Mouse (Mus musculus): ENCODE results near the gene Ogt. TPM values are rescaled to one million over a fixed set of nuclear protein-coding genes. Genes with fewer than 3 reads are reported as not detected.

Ogt gene
- 158 and 173 TPM in 2 replicates for polyA plus RNA-seq (2016; fragmentation: Nextera tagmentation; extraction: Ambion mirVana)

DNA sequence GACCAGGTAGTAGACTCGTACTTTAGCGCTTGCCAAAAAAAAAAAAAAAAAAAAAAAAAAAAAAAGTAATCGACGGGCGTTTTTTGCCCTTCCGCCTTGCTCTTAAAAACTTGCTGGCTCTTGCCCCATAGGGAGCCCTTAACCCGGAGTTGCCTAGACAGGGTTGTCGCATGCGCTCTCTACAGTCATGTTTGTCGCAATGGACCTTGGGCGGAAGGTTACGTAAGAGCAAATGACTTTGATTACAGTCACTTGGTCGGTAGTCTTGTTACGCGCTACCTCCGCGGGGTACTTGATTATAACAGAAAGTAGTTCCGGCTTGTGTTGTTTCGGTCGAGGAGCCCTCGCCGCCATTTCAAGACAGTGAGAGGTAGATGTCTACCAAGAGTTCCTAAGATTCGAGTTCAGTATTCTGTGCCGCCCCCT is at the start of gene Ogt:
Gene Ogt, plus strand, starts transcription at position 320 of the 426 bp plus-strand sequence.
- Histone ChIP-seq H3K36me3 (peaks cover 6% of the 10 kb centered on the region; the same call in 1 of the 2 replicates), H3K27ac (peak within 1 kb of the TSS; percentile 89), H3K9ac (replicated peaks) (peak within 1 kb of the TSS; percentile 82), H3K9me3 (no peaks in the 10 kb centered on the region), H3K27me3 (peaks cover 40% of the 10 kb centered on the region), H3K4me1 (replicated peaks) (0 out of 2 replicates have a peak, but pooled peaks cover 5% of the 10 kb centered on the region), H3K4me2 (peak within 1 kb of the TSS; percentile 63), H3K4me3 (replicated peaks) (peak within 1 kb of the TSS; percentile 64)
- ATAC-seq (ENCODE audit: insufficient number of reproducible peaks, insufficient read depth, low FRiP score, low TSS enrichment, low read depth): peak; percentile 90
- 10% methylated on average over 24 of the region's 24 CpGs for WGBS

DNA sequence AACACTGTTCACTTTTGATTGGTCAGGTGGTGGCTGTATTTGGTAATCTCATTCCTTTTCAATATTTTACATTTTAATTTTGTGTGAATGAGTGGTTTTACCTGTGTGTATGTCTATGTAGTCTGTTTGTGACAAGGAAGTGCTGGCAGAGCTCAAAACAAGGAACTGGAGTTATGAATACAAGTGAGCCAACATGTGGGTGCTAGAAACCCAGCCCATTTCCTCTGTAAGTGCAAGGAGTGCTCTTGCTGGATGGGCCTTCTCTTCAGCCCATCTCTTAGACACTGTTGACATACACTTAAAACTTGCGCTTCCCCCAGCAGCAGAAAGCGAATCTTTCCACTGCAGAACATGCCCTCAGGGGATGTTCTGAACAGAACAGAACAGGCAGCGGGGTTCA is 23.7 kb upstream of the Ogt start:
- Histone ChIP-seq H3K4me3 (replicated peaks) (no peak overlapping the region), H3K27ac (no peak overlapping the region), H3K4me2 (no peak overlapping the region), H3K9ac (replicated peaks) (no peak overlapping the region), H3K9me3 (no peaks in the 10 kb centered on the region), H3K36me3 (no peaks in the 10 kb centered on the region), H3K4me1 (replicated peaks) (no peaks in the 10 kb centered on the region), H3K27me3 (no peaks in the 10 kb centered on the region)
- WGBS: 80% methylated on average over 3 of the region's 3 CpGs
- ATAC-seq (ENCODE audit: insufficient number of reproducible peaks, insufficient read depth, low FRiP score, low TSS enrichment, low read depth): no peak

DNA sequence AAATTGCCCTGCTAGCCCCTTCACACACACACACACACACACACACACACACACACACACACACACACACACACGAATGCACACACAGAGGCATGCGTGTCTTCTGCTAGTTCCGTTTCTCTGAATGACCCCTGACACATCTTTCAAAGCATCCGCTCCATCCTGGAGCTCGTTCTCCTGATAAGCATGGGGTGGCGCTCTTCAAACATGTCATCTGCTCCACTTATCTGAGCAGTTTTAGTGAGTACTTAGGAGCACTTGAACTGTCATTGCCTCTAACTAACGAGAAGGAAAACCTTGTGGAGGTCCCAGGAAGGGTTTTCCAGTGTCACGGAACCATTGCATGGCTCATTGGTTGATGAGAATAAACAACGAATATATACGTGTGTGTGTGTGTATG is 22.0 kb upstream of the Ogt start:
- WGBS: 71% methylated on average over 10 of the region's 10 CpGs
- H3K36me3 ChIP-seq: no peaks in the 10 kb centered on the region
- 0 out of 2 replicates have a peak, but pooled peaks cover 4% of the 10 kb centered on the region for H3K27me3 ChIP-seq
- no peaks in the 10 kb centered on the region for H3K4me1 ChIP-seq (replicated peaks)
- H3K4me2 ChIP-seq: no peak overlapping the region
- no peak for ATAC-seq (ENCODE audit: insufficient number of reproducible peaks, insufficient read depth, low FRiP score, low TSS enrichment, low read depth)
- H3K9me3 ChIP-seq: no peaks in the 10 kb centered on the region
- H3K27ac ChIP-seq: no peak overlapping the region
- H3K9ac ChIP-seq (replicated peaks): no peak overlapping the region
- H3K4me3 ChIP-seq (replicated peaks): no peak overlapping the region

GRCm38 (mm10) chrX:101620317-101620716 is 19.5 kb upstream of the Ogt start:
- no peak overlapping the region for H3K4me2 ChIP-seq
- no peaks in the 10 kb centered on the region for H3K4me1 ChIP-seq (replicated peaks)
- H3K9me3 ChIP-seq: no peaks in the 10 kb centered on the region
- no peak for ATAC-seq (ENCODE audit: insufficient number of reproducible peaks, insufficient read depth, low FRiP score, low TSS enrichment, low read depth)
- H3K9ac ChIP-seq (replicated peaks): no peak overlapping the region
- H3K27ac ChIP-seq: no peak overlapping the region
- 51% methylated on average over 6 of the region's 6 CpGs for WGBS
- 0 out of 2 replicates have a peak, but pooled peaks cover 6% of the 10 kb centered on the region for H3K27me3 ChIP-seq
- H3K36me3 ChIP-seq: no peaks in the 10 kb centered on the region
- no peak overlapping the region for H3K4me3 ChIP-seq (replicated peaks)

DNA sequence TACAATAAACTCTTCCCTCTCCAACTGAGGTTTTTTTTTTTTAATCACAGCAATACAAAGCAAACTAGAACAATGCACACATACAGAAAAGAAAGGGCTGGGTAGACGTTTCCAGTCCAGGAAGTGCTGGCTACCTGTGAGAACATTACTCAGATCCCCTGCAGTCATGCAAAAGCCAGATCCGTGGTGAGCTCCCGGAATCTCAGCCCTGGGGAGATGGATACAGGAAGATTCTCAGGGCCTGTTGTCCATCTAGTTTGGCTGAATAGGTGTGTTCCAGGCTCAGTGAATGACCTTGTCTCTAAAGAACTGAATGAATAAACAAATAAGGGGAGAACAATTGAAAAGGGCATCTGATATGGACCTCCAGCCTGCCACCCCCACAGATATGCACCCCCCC is 17.3 kb upstream of the Ogt start:
- H3K4me1 ChIP-seq (replicated peaks): no peaks in the 10 kb centered on the region
- H3K9ac ChIP-seq (replicated peaks): no peak overlapping the region
- no peak overlapping the region for H3K4me2 ChIP-seq
- WGBS: 67% methylated on average over 3 of the region's 3 CpGs
- no peaks in the 10 kb centered on the region for H3K9me3 ChIP-seq
- ATAC-seq (ENCODE audit: insufficient number of reproducible peaks, insufficient read depth, low FRiP score, low TSS enrichment, low read depth): no peak
- H3K27ac ChIP-seq: no peak overlapping the region
- H3K4me3 ChIP-seq (replicated peaks): no peak overlapping the region
- H3K36me3 ChIP-seq: no peaks in the 10 kb centered on the region
- H3K27me3 ChIP-seq: 0 out of 2 replicates have a peak, but pooled peaks cover 6% of the 10 kb centered on the region

GRCm38 (mm10) chrX:101636821-101637525 is 2.9 kb upstream of the Ogt start:
- H3K4me1 ChIP-seq (replicated peaks): no peaks in the 10 kb centered on the region
- no peak overlapping the region for H3K27ac ChIP-seq
- H3K4me3 ChIP-seq (replicated peaks): no peak overlapping the region
- no peak overlapping the region for H3K9ac ChIP-seq (replicated peaks)
- no peaks in the 10 kb centered on the region for H3K9me3 ChIP-seq
- H3K4me2 ChIP-seq: no peak overlapping the region
- peaks cover 44% of the 10 kb centered on the region for H3K27me3 ChIP-seq
- H3K36me3 ChIP-seq: no peaks in the 10 kb centered on the region
- no peak for ATAC-seq (ENCODE audit: insufficient number of reproducible peaks, insufficient read depth, low FRiP score, low TSS enrichment, low read depth)
- 34% methylated on average over 9 of the region's 9 CpGs for WGBS

DNA sequence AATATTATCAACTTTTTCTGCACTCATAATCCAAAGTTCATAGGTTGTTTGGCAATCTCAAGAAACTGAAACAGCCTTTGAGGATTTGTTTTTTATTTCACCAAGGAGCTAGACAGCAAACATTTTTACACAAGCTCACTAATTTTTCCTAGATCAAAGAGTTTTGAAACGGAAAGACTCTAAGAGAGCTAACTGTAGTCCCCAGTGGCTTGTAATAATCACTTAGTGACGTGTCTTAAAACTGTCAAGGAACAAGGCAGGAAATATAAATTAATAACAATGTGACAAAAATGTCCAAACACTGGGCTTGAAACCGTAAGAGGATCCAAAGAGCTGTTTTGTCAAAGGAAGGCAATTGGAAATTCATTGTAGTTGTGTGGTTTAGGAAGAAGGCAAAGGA is 1.0 kb upstream of the Ogt start:
- Histone ChIP-seq H3K4me2 (peak overlapping the region; percentile 45), H3K27me3 (peaks cover 40% of the 10 kb centered on the region), H3K9me3 (no peaks in the 10 kb centered on the region), H3K36me3 (peaks cover 2% of the 10 kb centered on the region; the same call in 1 of the 2 replicates), H3K4me1 (replicated peaks) (0 out of 2 replicates have a peak, but pooled peaks cover 5% of the 10 kb centered on the region), H3K4me3 (replicated peaks) (peak overlapping the region; percentile 64), H3K9ac (replicated peaks) (no peak overlapping the region), H3K27ac (peak overlapping the region; percentile 23; the same call in 1 of the 2 replicates)
- 20% methylated on average over 3 of the region's 3 CpGs for WGBS
- ATAC-seq (ENCODE audit: insufficient number of reproducible peaks, insufficient read depth, low FRiP score, low TSS enrichment, low read depth): no peak

- peaks cover 40% of the 10 kb centered on the region for H3K27me3 ChIP-seq
- WGBS: 10% methylated on average over 13 of the region's 13 CpGs
- H3K36me3 ChIP-seq: peaks cover 6% of the 10 kb centered on the region; the same call in 1 of the 2 replicates
- H3K9me3 ChIP-seq: no peaks in the 10 kb centered on the region
- no peak for ATAC-seq (ENCODE audit: insufficient number of reproducible peaks, insufficient read depth, low FRiP score, low TSS enrichment, low read depth)
- peak overlapping the region; percentile 64 for H3K4me3 ChIP-seq (replicated peaks)
- peak overlapping the region; percentile 23; the same call in 1 of the 2 replicates for H3K27ac ChIP-seq
- peak overlapping the region; percentile 31; the same call in 1 of the 2 replicates for H3K9ac ChIP-seq (replicated peaks)
- H3K4me1 ChIP-seq (replicated peaks): 0 out of 2 replicates have a peak, but pooled peaks cover 5% of the 10 kb centered on the region
- peak overlapping the region; percentile 45 for H3K4me2 ChIP-seq
Measured at GRCm38 (mm10) chrX:101639306-101639705, 554 bp upstream of the Ogt start.

GRCm38 (mm10) chrX:101640194-101641160 is 617 bp downstream of the Ogt start:
- peak; percentile 52; the same call in 1 of the 2 replicates for ATAC-seq (ENCODE audit: insufficient number of reproducible peaks, insufficient read depth, low FRiP score, low TSS enrichment, low read depth)

GRCm38 (mm10) chrX:101641161-101641530 is 1.3 kb downstream of the Ogt start:
- Histone ChIP-seq H3K9ac (replicated peaks) (peak overlapping the region; percentile 82), H3K4me1 (replicated peaks) (0 out of 2 replicates have a peak, but pooled peaks cover 5% of the 10 kb centered on the region), H3K27me3 (peaks cover 40% of the 10 kb centered on the region), H3K27ac (peak overlapping the region; percentile 89), H3K9me3 (no peaks in the 10 kb centered on the region), H3K4me2 (peak overlapping the region; percentile 63), H3K4me3 (replicated peaks) (peak overlapping the region; percentile 64), H3K36me3 (peaks cover 9% of the 10 kb centered on the region; the same call in 1 of the 2 replicates)
- 8% methylated on average over 6 of the region's 6 CpGs for WGBS
- ATAC-seq (ENCODE audit: insufficient number of reproducible peaks, insufficient read depth, low FRiP score, low TSS enrichment, low read depth): no peak

More at GRCm38 (mm10) chrX:101640194-101641160, 617 bp downstream of the Ogt start:
- Histone ChIP-seq H3K9me3 (no peaks in the 10 kb centered on the region), H3K9ac (replicated peaks) (peak overlapping the region; percentile 82), H3K27ac (peak overlapping the region; percentile 89), H3K4me1 (replicated peaks) (0 out of 2 replicates have a peak, but pooled peaks cover 5% of the 10 kb centered on the region), H3K4me3 (replicated peaks) (peak overlapping the region; percentile 64), H3K36me3 (peaks cover 7% of the 10 kb centered on the region; the same call in 1 of the 2 replicates), H3K27me3 (peaks cover 40% of the 10 kb centered on the region), H3K4me2 (peak overlapping the region; percentile 63)
- 17% methylated on average over 45 of the region's 45 CpGs for WGBS

Data from limb, embryonic 12.5 days (tissue).